Mouse (Mus musculus) gastrocnemius, postnatal 25 days (tissue): Measurements from ENCODE around the gene Nit2. TPM values are rescaled to one million over a fixed set of nuclear protein-coding genes. Genes with fewer than 3 reads are reported as not detected.

Source experiments
- DNase-seq: peaks from one replicate; pipeline ENCODE4 v3.0.0; 2022
- total RNA-seq, 2 experiments: library from RNA; stranded (reverse); gene quantifications; 1 replicate in 1 of 2; 2 replicates in 1 of 2; pipeline ENCODE4 v1.2.3; 2021

The Nit2 gene
- total RNA-seq, 2 experiments from 2014 or later, result 25.4 to 25.8 TPM

DNA sequence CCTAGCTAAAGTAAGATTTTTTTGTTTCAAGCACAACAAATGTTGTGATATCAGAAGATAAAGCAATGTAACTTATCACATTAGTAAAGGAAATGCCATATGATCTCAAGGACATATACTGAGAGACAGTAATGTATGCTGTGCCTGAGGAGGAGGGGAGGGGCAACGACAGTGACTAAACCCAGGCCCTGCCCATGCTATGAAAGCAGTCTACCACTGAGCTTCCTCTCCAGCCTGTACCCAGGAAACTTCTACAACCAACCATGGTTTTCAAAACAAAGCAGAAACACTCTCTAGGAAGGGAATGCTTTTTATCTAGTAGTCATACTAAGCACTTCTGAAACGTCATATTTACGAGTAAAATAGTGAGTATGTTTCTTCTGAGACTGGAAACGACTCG lies 4.3 kb downstream of the Nit2 start:
- no peak for DNase-seq

DNA sequence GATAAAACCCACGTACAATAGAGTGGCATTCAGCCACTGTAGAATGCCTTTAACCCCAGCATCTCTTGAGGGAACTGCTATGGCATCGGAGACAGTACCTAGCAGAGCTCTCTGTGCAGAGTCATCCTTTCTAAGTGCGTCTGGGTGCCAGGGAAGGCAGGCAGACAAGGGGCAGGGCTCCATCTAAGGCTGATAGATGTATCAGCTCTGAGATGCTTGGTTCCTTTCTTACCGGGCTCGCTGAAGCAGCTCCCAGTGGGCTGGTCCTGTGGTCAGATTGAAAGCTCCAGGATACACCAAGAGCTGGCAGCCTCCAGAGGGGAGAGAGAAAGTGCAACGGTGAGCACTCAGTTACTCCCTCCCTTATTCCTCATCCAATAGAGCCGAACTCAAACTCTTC lies 7.3 kb downstream of the Nit2 start:
- no peak for DNase-seq

GRCm38 (mm10) chr16:57157728-57158127 lies 9.4 kb downstream of the Nit2 start:
- no peak for DNase-seq

DNA sequence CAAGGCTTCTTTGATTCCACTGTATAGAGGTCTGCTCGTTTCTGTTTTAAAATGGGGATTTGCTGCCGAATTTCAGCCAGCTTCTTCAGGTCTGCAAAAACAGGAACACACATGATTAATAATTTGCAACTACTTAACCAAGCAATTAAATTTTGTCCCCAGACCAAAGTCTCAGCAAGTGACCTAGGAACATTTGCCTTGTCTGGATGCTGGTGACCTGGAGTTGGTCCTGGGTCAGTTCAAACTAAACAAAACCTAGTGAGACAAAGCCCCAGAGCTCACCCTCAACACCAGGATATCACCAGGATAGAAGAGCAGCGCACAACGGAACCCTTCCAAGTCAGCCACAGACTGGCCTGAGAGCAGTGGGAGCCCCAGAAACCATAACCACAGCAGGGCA lies 10.1 kb downstream of the Nit2 start:
- no peak for DNase-seq

- no peak for DNase-seq
These were observed 11.2 kb downstream of the Nit2 start for GRCm38 (mm10) chr16:57155899-57156298.

DNA sequence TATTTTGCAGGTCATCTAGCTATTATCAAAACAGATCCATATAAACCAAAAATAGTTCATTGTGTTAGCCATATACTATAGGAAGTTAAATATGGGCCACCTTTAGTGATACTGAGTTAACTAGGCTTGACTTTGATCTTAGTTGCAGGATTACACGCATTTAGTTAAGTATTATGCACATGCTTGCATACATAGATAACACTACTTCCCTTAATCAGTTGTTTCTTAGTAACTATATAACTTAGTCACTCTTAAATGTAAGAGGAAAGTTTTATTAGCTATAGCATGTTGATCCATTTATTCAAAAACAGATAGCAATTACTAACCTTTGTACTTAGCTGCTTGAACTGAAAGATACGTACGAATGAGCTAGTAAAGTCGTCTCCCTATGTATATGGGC lies 15.7 kb downstream of the Nit2 start:
- DNase-seq, result no peak

- no peak for DNase-seq
These were observed 22.4 kb downstream of the Nit2 start for GRCm38 (mm10) chr16:57144741-57145140.

DNA sequence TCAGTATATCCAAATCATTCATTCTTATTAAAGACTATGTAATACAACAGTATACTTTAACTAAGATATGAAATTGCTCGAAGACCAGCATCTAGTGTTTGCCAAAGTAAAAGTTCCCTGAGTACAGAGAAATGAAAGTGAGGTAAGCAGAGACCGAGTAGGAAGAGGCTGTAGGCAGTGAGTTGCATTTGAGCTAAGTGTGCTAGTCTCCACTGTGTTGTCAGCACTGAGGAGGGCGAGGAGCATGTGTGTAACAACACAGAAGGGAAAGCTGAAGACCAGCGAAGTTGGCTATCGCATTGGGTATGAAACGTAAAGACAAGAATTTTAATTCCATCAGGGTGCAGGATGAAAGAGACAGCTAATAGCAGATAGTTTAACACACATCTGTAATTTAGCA lies 33.5 kb downstream of the Nit2 start:
- no peak for DNase-seq

- DNase-seq, result no peak
These were observed 34.8 kb downstream of the Nit2 start for GRCm38 (mm10) chr16:57132326-57132725.

- DNase-seq, result no peak
These were observed 35.6 kb downstream of the Nit2 start for GRCm38 (mm10) chr16:57131544-57131943.

- no peak for DNase-seq
These were observed 36.3 kb downstream of the Nit2 start for GRCm38 (mm10) chr16:57130752-57131400.

DNA sequence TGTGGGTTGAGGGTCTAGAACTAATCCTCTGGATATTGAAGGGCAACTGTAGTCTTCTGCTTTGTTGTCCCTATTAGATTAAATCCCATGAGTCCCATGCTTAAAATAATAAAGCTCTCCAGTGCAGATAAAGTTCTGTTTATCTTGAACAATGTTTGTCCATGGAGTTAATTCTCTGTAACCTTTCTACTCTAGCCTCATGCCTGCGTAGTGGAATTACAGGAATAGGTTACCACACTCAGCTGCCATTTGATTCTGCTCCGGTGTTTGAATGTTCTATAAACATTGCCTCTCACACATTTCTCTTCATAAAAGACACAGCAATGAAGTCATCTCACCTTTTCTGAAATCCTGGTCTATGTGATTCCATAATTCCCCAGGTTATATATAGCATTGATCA lies 39.3 kb downstream of the Nit2 start:
- DNase-seq, result no peak

- DNase-seq, result no peak
These were observed 40.9 kb downstream of the Nit2 start for GRCm38 (mm10) chr16:57126268-57126667.

- no peak for DNase-seq
These were observed 44.3 kb downstream of the Nit2 start for GRCm38 (mm10) chr16:57122682-57123445.

DNA sequence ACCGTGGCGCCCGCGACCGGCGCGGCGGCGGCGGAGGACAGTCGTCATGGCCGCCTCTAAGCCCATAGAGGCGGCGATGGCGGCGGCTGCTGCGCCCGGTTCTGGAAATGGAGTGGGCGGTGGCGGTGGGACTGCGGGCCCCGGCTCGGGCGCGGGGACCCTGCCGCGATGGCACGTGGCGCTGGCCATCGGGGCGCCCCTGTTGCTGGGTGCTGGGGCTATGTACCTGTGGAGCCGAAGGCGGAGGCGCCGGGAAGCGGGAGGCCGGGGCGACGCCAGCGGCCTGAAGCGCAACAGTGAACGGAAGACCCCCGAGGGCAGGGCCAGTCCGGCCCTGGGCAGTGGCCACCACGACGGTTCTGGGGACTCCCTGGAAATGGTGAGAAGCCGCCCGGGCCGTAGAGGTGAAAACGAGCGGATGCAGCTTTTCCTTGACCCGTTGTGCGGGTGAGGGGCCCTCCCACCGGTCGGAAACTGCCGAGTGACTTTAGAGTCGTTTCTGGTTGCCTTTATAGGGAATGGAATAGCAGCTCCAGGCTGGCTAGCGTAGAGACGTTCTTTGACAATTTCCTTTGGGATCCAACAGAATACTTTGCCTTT lies 45.2 kb downstream of the Nit2 start:
- DNase-seq, result no peak

DNA sequence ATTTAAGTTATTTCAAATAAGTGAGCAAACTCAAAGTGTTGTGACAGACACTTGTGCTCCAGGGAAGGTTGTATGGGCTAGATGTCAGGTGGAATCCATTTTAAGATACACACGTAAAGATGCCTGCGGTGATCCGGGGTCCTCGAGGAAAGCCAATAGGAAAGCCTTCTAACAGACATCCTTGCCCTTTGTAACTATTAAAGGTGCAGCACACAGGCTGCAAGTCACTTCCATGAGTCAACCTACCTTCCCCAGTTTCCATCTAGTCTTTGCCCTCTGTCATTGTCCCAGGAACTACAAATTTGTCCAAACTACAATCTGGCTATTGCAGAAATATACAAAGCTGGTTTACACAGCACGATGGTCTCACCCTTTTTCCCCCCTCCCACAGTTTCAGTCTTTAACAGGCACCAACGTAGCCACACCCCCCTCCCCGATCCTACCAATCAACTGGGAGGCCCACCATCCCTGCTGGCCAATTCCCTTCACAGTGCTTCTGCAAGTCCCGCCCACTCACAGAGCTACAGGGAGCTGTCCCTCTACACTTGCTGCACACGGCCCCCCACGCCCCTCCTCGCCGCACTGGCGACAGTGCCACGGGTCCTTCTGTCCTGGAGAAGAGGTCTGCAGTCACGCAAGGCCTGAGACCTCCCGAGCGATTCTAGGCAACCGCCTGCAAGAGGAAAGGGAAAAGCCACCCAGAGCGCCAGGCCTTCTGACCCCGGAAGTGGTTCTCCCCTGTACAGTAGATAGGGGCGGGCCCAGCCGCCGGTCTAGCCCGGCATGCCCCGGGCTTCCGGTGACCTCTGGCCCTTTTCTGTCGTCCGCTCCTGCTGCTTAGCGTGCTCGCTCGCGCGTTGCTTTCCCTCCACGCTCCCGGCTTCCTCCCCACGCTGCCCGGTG lies 46.0 kb downstream of the Nit2 start, which contains the start of gene Tomm70a:
Tomm70a (plus strand) TSS at position 791 of the 903 bp plus-strand sequence.
- peak; percentile 93 for DNase-seq

- no peak for DNase-seq
These were observed 49.6 kb downstream of the Nit2 start for GRCm38 (mm10) chr16:57117562-57117961.

DNA sequence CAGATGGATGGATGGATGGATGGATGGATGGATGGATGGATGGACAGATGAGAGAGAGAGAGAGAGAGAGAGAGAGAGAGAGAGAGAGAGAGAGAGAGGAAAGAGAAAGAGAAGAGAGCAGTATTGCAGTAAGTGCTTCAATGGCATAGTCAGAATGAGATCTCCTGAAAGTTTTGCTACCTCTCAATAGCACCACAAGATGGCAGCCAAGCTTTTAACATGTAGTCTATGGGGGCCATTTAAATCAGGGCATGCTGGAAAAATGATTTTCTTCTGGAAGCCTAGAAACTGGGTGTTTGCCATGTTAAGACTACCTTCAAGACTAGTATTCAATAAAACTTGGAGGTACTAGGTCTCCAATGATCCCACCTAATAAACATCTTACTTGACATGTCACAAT lies 51.1 kb downstream of the Nit2 start:
- no peak for DNase-seq
